Comparison of ENCODE assay signal across 18 mouse cellular contexts in the genomic region with DNA sequence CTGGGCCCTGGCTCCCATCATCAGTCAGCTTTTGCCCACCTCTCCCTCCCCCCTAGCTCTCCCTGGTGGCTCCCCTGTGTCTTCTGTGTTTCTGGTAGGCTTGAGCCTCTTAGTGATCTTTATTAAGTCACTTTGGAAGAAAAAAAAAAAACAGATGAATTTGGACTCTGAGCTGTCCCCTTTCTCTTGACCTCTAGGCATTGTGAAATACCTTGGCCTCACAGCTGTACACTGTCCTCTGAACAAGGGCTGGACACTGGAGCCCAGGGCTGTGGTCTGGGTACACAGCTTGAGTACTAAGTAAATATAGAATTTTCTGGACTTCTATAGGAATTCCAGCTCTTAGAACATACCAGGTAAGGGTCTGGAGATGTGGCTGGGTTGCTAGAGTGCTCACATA. TPM values are rescaled to one million over a fixed set of nuclear protein-coding genes. Genes with fewer than 3 reads are reported as not detected.
DNase-seq lines count a peak whose midpoint lies in the region; ATAC-seq lines count a peak whose summit lies in the region.
"Had no signal": no experiment of that assay in that cellular context is flagged by ENCODE, and none has a peak within 500 bp of the region (broad histone marks: within the 10 kb centered on the region; RNA-seq: fewer than 3 reads in every experiment).

No protein-coding gene starts in this region.

- no peak overlapping the region for H3K9ac ChIP-seq in lung, embryonic 15.5 days
- H3K9ac ChIP-seq in liver, embryonic 13.5 days: no peak overlapping the region
- H3K9ac ChIP-seq: forebrain, postnatal 0 days; heart, embryonic 13.5 days; hindbrain, embryonic 13.5 days; intestine, embryonic 15.5 days; limb, embryonic 13.5 days had no signal

- H3K27me3 ChIP-seq in lung, embryonic 15.5 days: no peaks in the 10 kb centered on the region
- H3K27me3 ChIP-seq in liver, embryonic 13.5 days: no peaks in the 10 kb centered on the region
- H3K27me3 ChIP-seq: heart, embryonic 13.5 days; hindbrain, embryonic 13.5 days; intestine, embryonic 15.5 days; limb, embryonic 13.5 days had no signal

- peak; percentile 28; the same call in 1 of the 2 replicates for ATAC-seq in lung, embryonic 15.5 days (ENCODE audit: borderline replicate concordance, extremely low read depth, low FRiP score, low TSS enrichment)
- peak; percentile 85 for ATAC-seq in liver, embryonic 13.5 days (ENCODE audit: low read depth)
- ATAC-seq: forebrain, postnatal 0 days; intestine, embryonic 15.5 days had no signal

- H3K27ac ChIP-seq in lung, embryonic 15.5 days: no peak overlapping the region
- H3K27ac ChIP-seq in liver, embryonic 13.5 days: peak overlapping the region; percentile 39; the same call in 1 of the 2 replicates
- H3K27ac ChIP-seq: heart, embryonic 13.5 days; hindbrain, embryonic 13.5 days; intestine, embryonic 15.5 days; limb, embryonic 13.5 days had no signal

- no peak overlapping the region for H3K4me3 ChIP-seq in lung, embryonic 15.5 days
- no peak overlapping the region for H3K4me3 ChIP-seq in liver, embryonic 13.5 days (replicated peaks)
- H3K4me3 ChIP-seq: heart, embryonic 13.5 days; hindbrain, embryonic 13.5 days; intestine, embryonic 15.5 days; limb, embryonic 13.5 days had no signal

- no peaks in the 10 kb centered on the region for H3K9me3 ChIP-seq in lung, embryonic 15.5 days
- H3K9me3 ChIP-seq in liver, embryonic 13.5 days (replicated peaks): no peaks in the 10 kb centered on the region
- H3K9me3 ChIP-seq: heart, embryonic 13.5 days; hindbrain, embryonic 13.5 days; intestine, embryonic 15.5 days; limb, embryonic 13.5 days had no signal

- peaks cover 29% of the 10 kb centered on the region for H3K4me1 ChIP-seq in lung, embryonic 15.5 days
- peaks cover 15% of the 10 kb centered on the region for H3K4me1 ChIP-seq in liver, embryonic 13.5 days (replicated peaks)
- H3K4me1 ChIP-seq: limb, embryonic 13.5 days had no signal

- no peak overlapping the region for H3K4me2 ChIP-seq in lung, embryonic 15.5 days
- no peak overlapping the region for H3K4me2 ChIP-seq in liver, embryonic 13.5 days
- H3K4me2 ChIP-seq: heart, embryonic 13.5 days; hindbrain, embryonic 13.5 days; intestine, embryonic 15.5 days; limb, embryonic 13.5 days had no signal

- H3K36me3 ChIP-seq in lung, embryonic 15.5 days: no peaks in the 10 kb centered on the region
- H3K36me3 ChIP-seq in liver, embryonic 13.5 days: no peaks in the 10 kb centered on the region
- H3K36me3 ChIP-seq: heart, embryonic 13.5 days; hindbrain, embryonic 13.5 days; intestine, embryonic 15.5 days; limb, embryonic 13.5 days had no signal

- DNase-seq in adrenal gland, postnatal 36 days: peak; percentile 26 to 27
- DNase-seq in adrenal gland, postnatal 4 days (ENCODE audit: low spot score in 2 of 2): no peak
- no peak for DNase-seq in lung, postnatal 4 days
- no peak for DNase-seq in liver, embryonic 13.5 days
- DNase-seq in lung, postnatal 36 days: peak; percentile 63
- no peak for DNase-seq in right cerebral cortex, postnatal 36 days (ENCODE audit: low spot score in 2 of 2)
- DNase-seq in ovary, postnatal 36 days (ENCODE audit: low spot score): no peak
- DNase-seq: cerebellum, postnatal 10 days; forebrain, postnatal 0 days; gastrocnemius, postnatal 14 days; kidney, postnatal 14 days; layer of hippocampus, adult 9-11 months; thymus, adult 18-20 months had no signal

RNA-seq across cellular contexts. Expression of gene Lyst, which starts 20.6 kb away (rescaled TPM):
- total RNA-seq in adrenal gland, postnatal 36 days (2021): 10 to 100 TPM; 29.4 to 29.7 TPM
- total RNA-seq in adrenal gland, postnatal 4 days (2021): 10 to 100 TPM; 35.4 to 35.8 TPM
- polyA plus RNA-seq in lung, embryonic 15.5 days (2015; fragmentation: Nextera tagmentation; extraction: Ambion mirVana): 4.9 and 5.3 TPM in 2 replicates
- 1.4 and 2.2 TPM in 2 replicates for polyA plus RNA-seq in liver, embryonic 13.5 days (2015; fragmentation: Nextera tagmentation; extraction: Ambion mirVana)

Comparison
In these comparisons a context has a peak if more than half of its experiments do, and no peak if none do; other contexts are left out.
1. DNase-seq: peak in adrenal gland, postnatal 36 days (2 of 2) and lung, postnatal 36 days (single experiment); none in adrenal gland, postnatal 4 days (0 of 2), lung, postnatal 4 days (0 of 2), liver, embryonic 13.5 days (single experiment), right cerebral cortex, postnatal 36 days (0 of 2) and ovary, postnatal 36 days (single experiment).